Mouse (Mus musculus): ENCODE measurements at regions not wholly inside any gene's neighbourhood (a gene's known extent, or its start where the extent isn't known, plus 50 kb on each side); places are given as distances from the start of the nearest gene placed in this dataset.

- DNase-seq (ENCODE audit: low spot score) (peak; percentile 46), ATAC-seq (peak; percentile 67)
- no peak overlapping the region for H3K4me3 ChIP-seq (ENCODE audit: low read depth, low read length)
- no peaks in the 10 kb centered on the region for H3K27me3 ChIP-seq (replicated peaks; ENCODE audit: insufficient read depth, low read length)
- no peak overlapping the region for H3K9ac ChIP-seq (replicated peaks; ENCODE audit: low read depth)
- H3K4me2 ChIP-seq (replicated peaks; ENCODE audit: low read depth, low read length): no peak overlapping the region
- H3K36me3 ChIP-seq (ENCODE audit: insufficient read depth, low read length): no peaks in the 10 kb centered on the region
- no peak overlapping the region for H3K27ac ChIP-seq (ENCODE audit: low read length)
- peaks cover 3% of the 10 kb centered on the region; the same call in 1 of the 2 replicates for H3K4me1 ChIP-seq (ENCODE audit: insufficient read depth, low read depth, low read length)
- TF ChIP-seq EP300 (IDR thresholded peaks at IDR 0.05) (no peak), CTCF (IDR thresholded peaks at IDR 0.05) (no peak)
- no peaks in the 10 kb centered on the region for H3K9me3 ChIP-seq (ENCODE audit: low read length)
- 75% methylated on average over 6 of the region's 6 CpGs for WGBS
Observed at GRCm38 (mm10) chr14:120144451-120144850, 102.2 kb upstream of the Oxgr1 start.

- Histone ChIP-seq H3K4me2 (replicated peaks; ENCODE audit: low read depth, low read length) (no peak overlapping the region), H3K4me3 (ENCODE audit: low read depth, low read length) (no peak overlapping the region), H3K27ac (ENCODE audit: low read length) (no peak overlapping the region), H3K36me3 (ENCODE audit: insufficient read depth, low read length) (no peaks in the 10 kb centered on the region), H3K9me3 (ENCODE audit: low read length) (no peaks in the 10 kb centered on the region), H3K9ac (replicated peaks; ENCODE audit: low read depth) (no peak overlapping the region), H3K27me3 (replicated peaks; ENCODE audit: insufficient read depth, low read length) (no peaks in the 10 kb centered on the region), H3K4me1 (ENCODE audit: insufficient read depth, low read depth, low read length) (peaks cover 3% of the 10 kb centered on the region; the same call in 1 of the 2 replicates)
- WGBS: 93% methylated on average over 11 of the region's 11 CpGs
- TF ChIP-seq CTCF (IDR thresholded peaks at IDR 0.05): no peak
- TF ChIP-seq EP300 (IDR thresholded peaks at IDR 0.05): no peak
- no peak for ATAC-seq
- DNase-seq (ENCODE audit: low spot score): no peak
Observed at GRCm38 (mm10) chr14:120146312-120146711, 104.1 kb upstream of the Oxgr1 start.

- Histone ChIP-seq H3K9me3 (ENCODE audit: low read length) (no peaks in the 10 kb centered on the region), H3K4me3 (ENCODE audit: low read depth, low read length) (no peak overlapping the region), H3K4me2 (replicated peaks; ENCODE audit: low read depth, low read length) (no peak overlapping the region), H3K4me1 (ENCODE audit: insufficient read depth, low read depth, low read length) (peaks cover 3% of the 10 kb centered on the region; the same call in 1 of the 2 replicates), H3K27ac (ENCODE audit: low read length) (no peak overlapping the region), H3K9ac (replicated peaks; ENCODE audit: low read depth) (no peak overlapping the region), H3K27me3 (replicated peaks; ENCODE audit: insufficient read depth, low read length) (no peaks in the 10 kb centered on the region), H3K36me3 (ENCODE audit: insufficient read depth, low read length) (no peaks in the 10 kb centered on the region)
- WGBS: 81% methylated on average over 8 of the region's 8 CpGs
- no peak for DNase-seq (ENCODE audit: low spot score)
- TF ChIP-seq CTCF (IDR thresholded peaks at IDR 0.05) (no peak), EP300 (IDR thresholded peaks at IDR 0.05) (no peak)
- ATAC-seq: no peak
Observed at GRCm38 (mm10) chr14:120146908-120147770, 104.9 kb upstream of the Oxgr1 start.

GRCm38 (mm10) chr14:120148803-120149202 lies 106.6 kb upstream of the Oxgr1 start:
- Histone ChIP-seq H3K4me3 (ENCODE audit: low read depth, low read length) (no peak overlapping the region), H3K4me1 (ENCODE audit: insufficient read depth, low read depth, low read length) (peaks cover 3% of the 10 kb centered on the region; the same call in 1 of the 2 replicates), H3K27ac (ENCODE audit: low read length) (no peak overlapping the region), H3K36me3 (ENCODE audit: insufficient read depth, low read length) (no peaks in the 10 kb centered on the region), H3K9me3 (ENCODE audit: low read length) (no peaks in the 10 kb centered on the region), H3K4me2 (replicated peaks; ENCODE audit: low read depth, low read length) (no peak overlapping the region), H3K9ac (replicated peaks; ENCODE audit: low read depth) (no peak overlapping the region), H3K27me3 (replicated peaks; ENCODE audit: insufficient read depth, low read length) (no peaks in the 10 kb centered on the region)
- no peak for TF ChIP-seq CTCF (IDR thresholded peaks at IDR 0.05)
- no peak for TF ChIP-seq EP300 (IDR thresholded peaks at IDR 0.05)
- no peak for ATAC-seq
- DNase-seq (ENCODE audit: low spot score): no peak
- WGBS: 75% methylated on average over 11 of the region's 11 CpGs

- H3K27me3 ChIP-seq (replicated peaks; ENCODE audit: insufficient read depth, low read length): no peaks in the 10 kb centered on the region
- no peaks in the 10 kb centered on the region; the same call in 1 of the 2 replicates for H3K4me1 ChIP-seq (ENCODE audit: insufficient read depth, low read depth, low read length)
- DNase-seq (ENCODE audit: low spot score) (no peak), ATAC-seq (no peak)
- H3K4me2 ChIP-seq (replicated peaks; ENCODE audit: low read depth, low read length): no peak overlapping the region
- 85% methylated on average over 11 of the region's 11 CpGs for WGBS
- H3K36me3 ChIP-seq (ENCODE audit: insufficient read depth, low read length): no peaks in the 10 kb centered on the region
- no peak overlapping the region for H3K4me3 ChIP-seq (ENCODE audit: low read depth, low read length)
- TF ChIP-seq EP300 (IDR thresholded peaks at IDR 0.05): no peak
- no peak for TF ChIP-seq CTCF (IDR thresholded peaks at IDR 0.05)
- no peak overlapping the region for H3K9ac ChIP-seq (replicated peaks; ENCODE audit: low read depth)
- no peak overlapping the region for H3K27ac ChIP-seq (ENCODE audit: low read length)
- no peaks in the 10 kb centered on the region for H3K9me3 ChIP-seq (ENCODE audit: low read length)
Observed at GRCm38 (mm10) chr14:120149341-120149741, 107.1 kb upstream of the Oxgr1 start.

GRCm38 (mm10) chr14:120150589-120150988 lies 108.4 kb upstream of the Oxgr1 start:
- ATAC-seq: no peak
- Histone ChIP-seq H3K4me2 (replicated peaks; ENCODE audit: low read depth, low read length) (no peak overlapping the region), H3K4me1 (ENCODE audit: insufficient read depth, low read depth, low read length) (no peaks in the 10 kb centered on the region), H3K4me3 (ENCODE audit: low read depth, low read length) (no peak overlapping the region), H3K9ac (replicated peaks; ENCODE audit: low read depth) (no peak overlapping the region), H3K27me3 (replicated peaks; ENCODE audit: insufficient read depth, low read length) (no peaks in the 10 kb centered on the region), H3K27ac (ENCODE audit: low read length) (no peak overlapping the region), H3K36me3 (ENCODE audit: insufficient read depth, low read length) (no peaks in the 10 kb centered on the region), H3K9me3 (ENCODE audit: low read length) (no peaks in the 10 kb centered on the region)
- DNase-seq (ENCODE audit: low spot score): no peak
- TF ChIP-seq EP300 (IDR thresholded peaks at IDR 0.05) (no peak), CTCF (IDR thresholded peaks at IDR 0.05) (no peak)
- WGBS: 52% methylated on average over 1 of the region's 1 CpGs
